Mouse (Mus musculus): ENCODE measurements around the gene Rasl2-9.

Gene Rasl2-9

DNA sequence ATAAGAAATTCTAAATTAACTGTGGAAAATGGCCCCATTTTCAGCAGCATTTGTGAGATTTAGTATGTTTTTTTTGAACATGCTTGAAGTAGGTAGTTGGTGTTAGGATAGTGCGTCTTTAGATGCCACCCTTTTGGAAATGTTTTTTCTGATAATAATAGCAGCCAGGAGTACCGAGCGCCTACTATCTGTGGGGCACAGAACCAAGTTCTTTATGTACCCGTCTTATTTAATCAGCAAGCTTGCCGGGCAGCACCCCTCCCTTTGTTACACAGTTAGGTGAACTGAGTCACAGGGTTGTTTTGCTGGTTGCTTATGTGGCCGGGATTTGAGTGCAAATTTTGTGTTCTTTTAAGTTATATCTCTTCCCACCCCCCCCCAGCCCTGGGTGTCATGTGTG is 44.5 kb downstream of the Rasl2-9 start:
- in situ Hi-C loops (cut with MboI, MseI): loop anchor here (10.0 kb wide), 1 partner anchor 1104 kb away; no protein-coding TSS in a partner anchor

DNA sequence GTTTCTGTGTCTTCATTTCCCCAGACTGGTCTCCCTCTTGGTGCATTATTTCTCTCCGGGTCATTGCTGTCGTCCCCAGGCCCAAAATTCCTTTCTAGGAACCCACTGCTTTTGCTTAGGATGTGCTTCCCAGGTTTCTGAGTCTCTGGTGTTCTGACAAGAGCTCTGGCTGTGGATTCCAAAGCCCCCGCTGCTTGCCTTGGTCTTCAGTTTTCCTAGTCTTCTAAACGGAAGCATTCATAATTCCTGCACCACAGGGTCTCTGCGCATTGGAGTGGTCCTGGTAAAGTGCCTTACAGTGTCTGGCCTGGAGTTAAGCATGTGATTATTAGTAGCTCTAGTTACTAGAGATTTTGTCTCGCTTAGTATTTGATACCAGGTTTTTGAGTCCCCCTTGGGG is 44.9 kb downstream of the Rasl2-9 start:
- in situ Hi-C loops (cut with MboI, MseI): loop anchor here (10.0 kb wide), 1 partner anchor 1104 kb away; no protein-coding TSS in a partner anchor

DNA sequence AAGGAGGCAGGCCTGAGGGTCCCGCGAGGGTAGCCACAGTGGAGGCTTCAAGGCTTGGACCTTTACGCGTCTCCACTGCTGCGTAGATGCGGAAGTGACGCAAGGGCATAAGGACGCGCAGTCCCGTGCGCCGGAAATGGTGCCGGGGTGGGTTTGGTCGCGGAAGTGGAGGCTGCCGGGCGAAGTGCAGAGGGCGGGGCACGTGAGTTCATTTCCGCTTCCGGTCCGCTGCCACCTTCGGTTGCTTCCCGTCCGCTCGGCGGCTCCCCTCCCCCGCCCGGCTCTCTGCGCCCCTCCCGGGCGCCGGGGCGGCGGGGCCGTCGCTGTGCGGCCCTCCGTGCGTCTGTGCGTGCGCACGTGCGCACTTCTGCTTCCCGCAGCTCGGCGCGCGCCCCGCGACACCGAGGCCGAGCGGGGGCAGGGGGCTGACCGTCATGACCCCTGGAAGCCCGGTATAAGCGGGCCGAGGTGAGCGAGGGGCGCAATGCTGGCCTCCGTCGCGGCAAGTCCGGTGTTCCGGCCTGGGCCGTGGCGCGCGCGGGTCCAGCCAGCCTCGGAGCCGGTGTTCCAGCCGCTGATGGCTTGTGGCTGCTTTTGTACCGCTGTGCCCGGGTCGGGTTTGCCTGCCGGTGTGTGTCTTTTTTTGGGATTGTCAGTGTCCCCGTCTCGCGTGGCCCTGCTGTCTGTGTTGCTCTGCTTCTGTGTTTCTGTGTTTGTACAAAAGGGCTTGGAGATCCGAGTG is 45.6 kb downstream of the Rasl2-9 start, which contains the start of gene Epn1:
Gene Epn1 (plus strand): TSS at position 226 of the 742 bp plus-strand sequence.
- in situ Hi-C loops (cut with MboI, MseI): loop anchor here (10.0 kb wide), 1 partner anchor 1105 kb away; no protein-coding TSS in a partner anchor

DNA sequence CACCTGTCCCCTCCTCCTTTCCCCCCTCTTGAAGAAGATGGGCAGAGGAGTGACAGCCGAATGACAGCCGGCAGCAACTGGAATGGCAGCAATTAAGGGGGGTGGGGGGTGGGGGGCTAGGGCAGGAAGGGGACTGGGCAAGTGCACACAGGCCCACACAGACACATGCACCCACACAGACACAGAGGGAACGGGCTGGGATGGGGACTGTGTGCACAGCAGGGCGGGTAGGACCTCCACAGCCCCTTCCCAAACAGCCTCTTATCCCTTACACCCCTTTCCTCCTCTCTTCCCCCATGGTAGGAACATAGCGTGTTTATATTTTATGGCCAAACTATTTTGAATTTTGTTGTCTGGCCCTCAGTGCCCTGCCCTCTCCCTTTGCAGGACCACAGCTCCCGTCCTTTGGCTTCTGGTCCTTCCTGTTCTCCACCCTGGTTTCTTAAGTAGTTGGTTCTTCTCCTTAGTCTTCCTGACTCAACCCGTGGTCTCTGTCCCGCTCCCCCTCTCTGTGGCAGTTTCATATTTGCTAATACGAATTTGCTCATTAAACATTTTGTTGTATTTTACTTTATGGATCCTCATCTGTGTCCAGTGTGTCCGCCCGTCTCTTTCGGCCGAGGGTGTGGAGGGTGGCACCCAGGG is 46.3 kb downstream of the Rasl2-9 start:
- in situ Hi-C loops (cut with MboI, MseI): loop anchor here (10.0 kb wide), 1 partner anchor 1105 kb away; no protein-coding TSS in a partner anchor

DNA sequence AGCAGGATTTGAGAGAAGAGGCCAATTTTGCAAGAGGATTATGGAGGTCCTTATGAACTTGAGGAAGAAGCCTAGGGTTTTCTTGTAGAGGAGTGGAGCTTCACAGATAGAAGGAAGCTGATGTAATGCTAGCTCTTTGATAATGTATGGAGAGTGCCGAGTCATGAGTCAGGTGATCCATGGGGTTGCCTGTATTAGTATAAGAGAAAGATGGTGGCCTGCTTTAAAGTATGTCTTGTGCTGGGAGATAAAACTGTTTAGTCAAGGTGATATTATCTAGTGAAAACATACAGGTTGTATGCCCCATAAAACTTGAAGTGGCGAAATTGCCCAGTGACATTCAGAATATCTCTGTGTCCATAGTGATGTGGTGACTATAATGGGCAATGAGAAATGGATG is 48.8 kb downstream of the Rasl2-9 start:
- in situ Hi-C loops (cut with MboI, MseI): no loop called here

DNA sequence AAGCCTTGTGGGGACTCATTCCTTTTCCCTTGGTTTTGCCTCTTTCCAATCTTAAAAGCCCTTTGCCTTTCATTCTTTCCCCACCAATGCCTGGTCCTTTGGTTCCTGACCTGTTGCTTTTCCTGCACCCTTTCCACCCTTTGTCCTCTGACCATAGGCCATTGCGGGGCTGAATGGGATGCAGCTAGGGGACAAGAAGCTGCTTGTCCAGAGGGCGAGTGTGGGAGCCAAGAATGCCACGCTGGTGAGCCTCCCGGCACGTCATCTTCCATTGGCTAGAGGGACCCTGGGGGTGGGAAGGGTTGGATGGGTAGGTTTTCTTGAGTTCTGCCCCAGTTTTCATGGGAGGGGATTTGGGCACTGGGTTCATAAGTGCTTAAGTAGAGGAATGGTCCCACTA is 50.8 kb downstream of the Rasl2-9 start:
- in situ Hi-C loops (cut with MboI, MseI): loop anchor here (25.0 kb wide), 1 partner anchor 938 kb away; the partner anchor contains the start of gene Leng8

All from regulatory T cell (primary cell).